Mouse (Mus musculus): ENCODE results near the gene Tmem239.

DNA sequence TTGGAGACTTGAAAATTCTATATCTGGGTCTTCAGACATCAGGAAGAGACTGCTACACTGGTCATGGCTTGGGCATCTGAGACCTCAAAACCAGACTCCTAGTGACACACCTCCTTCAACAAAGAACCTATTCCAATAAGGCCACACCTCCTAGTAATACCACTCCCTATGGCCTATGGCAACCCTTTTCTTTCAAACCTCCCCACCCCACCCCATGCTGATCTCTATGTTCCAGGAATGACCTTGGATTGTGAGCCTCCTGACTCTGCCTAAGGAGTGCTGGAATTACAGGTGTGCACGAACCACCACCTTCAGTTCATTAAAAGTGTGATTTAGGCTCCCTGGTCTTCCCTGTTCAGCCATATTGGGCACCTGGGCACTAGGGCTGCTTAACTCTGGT, 6.2 kb upstream of the Tmem239 start:
- TF ChIP-seq POLR2A (IDR thresholded peaks at IDR 0.05; ENCODE audit: borderline replicate concordance, low read depth, low read length), result no peak
- no peak for TF ChIP-seq CTCF (IDR thresholded peaks at IDR 0.05; ENCODE audit: low read depth, low read length)
